In genomic region chr11:85766106-85766723, GRCm38 (mm10) we compare ENCODE assay signal across 8 mouse cellular contexts.
DNase-seq lines count a peak whose midpoint lies in the region; ATAC-seq and TF ChIP-seq lines count a peak whose summit lies in the region.

No protein-coding gene starts in this region.

- intact Hi-C loops in heart, postnatal 10 days (cut with DNase I) = no loop called here

- no peak overlapping the region for H3K4me3 ChIP-seq in midbrain, postnatal 0 days (ENCODE audit: low read depth, low read length)

- no peaks in the 10 kb centered on the region for H3K27me3 ChIP-seq in midbrain, postnatal 0 days (ENCODE audit: insufficient read depth, low read length)

- 33% methylated on average over 7 of the region's 7 CpGs for WGBS in midbrain, postnatal 0 days

- H3K4me2 ChIP-seq in midbrain, postnatal 0 days (ENCODE audit: low read depth, low read length, poor library complexity, severe bottlenecking) = no peak overlapping the region

- H3K9ac ChIP-seq in midbrain, postnatal 0 days (replicated peaks; ENCODE audit: low read length, poor library complexity, severe bottlenecking) = no peak overlapping the region

- no peak for TF ChIP-seq CTCF in midbrain, postnatal 0 days (IDR thresholded peaks at IDR 0.05)

- DNase-seq in kidney, adult 18-20 months = peak; percentile 9
- DNase-seq in kidney, postnatal 14 days = no peak
- DNase-seq in embryo, embryonic 11 days = peak; percentile 60
- peak; percentile 64 to 68 for DNase-seq in heart, postnatal 10 days
- DNase-seq in midbrain, postnatal 0 days (ENCODE audit: low spot score) = peak; percentile 30
- DNase-seq in B cell, adult 2 months = no peak
- DNase-seq in adrenal gland, postnatal 25 days = no peak
- DNase-seq in cerebellum, postnatal 14 days = no peak

- no peak for ATAC-seq in midbrain, postnatal 0 days (ENCODE audit: low FRiP score)

- no peaks in the 10 kb centered on the region for H3K9me3 ChIP-seq in midbrain, postnatal 0 days (ENCODE audit: low read length)

- H3K36me3 ChIP-seq in midbrain, postnatal 0 days (ENCODE audit: insufficient read depth, low read length) = no peaks in the 10 kb centered on the region

- H3K27ac ChIP-seq in midbrain, postnatal 0 days (ENCODE audit: low read depth, low read length) = no peak overlapping the region

- no peaks in the 10 kb centered on the region for H3K4me1 ChIP-seq in midbrain, postnatal 0 days (ENCODE audit: insufficient read depth, low read length)

Comparison
In these comparisons a context has a peak if more than half of its experiments do, and no peak if none do; other contexts are left out.
1. DNase-seq: peak in kidney, adult 18-20 months (single experiment), embryo, embryonic 11 days (single experiment), heart, postnatal 10 days (2 of 2) and midbrain, postnatal 0 days (single experiment); none in kidney, postnatal 14 days (single experiment), B cell, adult 2 months (0 of 2), adrenal gland, postnatal 25 days (single experiment) and cerebellum, postnatal 14 days (0 of 2).